Mouse (Mus musculus): ENCODE measurements around the gene Fam71b.
A peak's percentile ranks its signal among the peaks of the same experiment; 100 is the strongest.

Gene Fam71b

GRCm38 (mm10) chr11:46396167-46396859 lies at the start of gene Fam71b:
Gene Fam71b, plus strand, starts transcription at chr11:46396559.
- DNase-seq (ENCODE audit: low read depth) = peak; percentile 65

- peak; percentile 70 for DNase-seq (ENCODE audit: low read depth)
Measured at GRCm38 (mm10) chr11:46347756-46348155, 48.6 kb upstream of the Fam71b start.

GRCm38 (mm10) chr11:46348416-46348815 lies 47.9 kb upstream of the Fam71b start:
- DNase-seq (ENCODE audit: low read depth) = peak; percentile 70

GRCm38 (mm10) chr11:46349681-46350410 lies 46.5 kb upstream of the Fam71b start:
- no peak for DNase-seq (ENCODE audit: low read depth)

- no peak for DNase-seq (ENCODE audit: low read depth)
Measured at GRCm38 (mm10) chr11:46358369-46358768, 38.0 kb upstream of the Fam71b start.

- DNase-seq (ENCODE audit: low read depth) = no peak
Measured at GRCm38 (mm10) chr11:46360991-46361665, 35.2 kb upstream of the Fam71b start.

GRCm38 (mm10) chr11:46362061-46363022 lies 34.0 kb upstream of the Fam71b start:
- DNase-seq (ENCODE audit: low read depth) = peak; percentile 69

GRCm38 (mm10) chr11:46363864-46364263 lies 32.5 kb upstream of the Fam71b start:
- DNase-seq (ENCODE audit: low read depth) = no peak

- no peak for DNase-seq (ENCODE audit: low read depth)
Measured at GRCm38 (mm10) chr11:46365744-46366143, 30.6 kb upstream of the Fam71b start.

GRCm38 (mm10) chr11:46366357-46366756 lies 30.0 kb upstream of the Fam71b start:
- no peak for DNase-seq (ENCODE audit: low read depth)

GRCm38 (mm10) chr11:46370457-46370856 lies 25.9 kb upstream of the Fam71b start:
- DNase-seq (ENCODE audit: low read depth) = peak; percentile 50

- no peak for DNase-seq (ENCODE audit: low read depth)
Measured at GRCm38 (mm10) chr11:46371250-46371649, 25.1 kb upstream of the Fam71b start.

- DNase-seq (ENCODE audit: low read depth) = peak; percentile 86
Measured at GRCm38 (mm10) chr11:46372331-46372953, 23.9 kb upstream of the Fam71b start.

- DNase-seq (ENCODE audit: low read depth) = peak; percentile 86
Measured at GRCm38 (mm10) chr11:46373071-46374030, 23.0 kb upstream of the Fam71b start.

- DNase-seq (ENCODE audit: low read depth) = peak; percentile 74
Measured at GRCm38 (mm10) chr11:46375015-46375414, 21.3 kb upstream of the Fam71b start.

- DNase-seq (ENCODE audit: low read depth) = peak; percentile 78
Measured at GRCm38 (mm10) chr11:46377316-46377715, 19.0 kb upstream of the Fam71b start.

GRCm38 (mm10) chr11:46377819-46378782 lies 18.3 kb upstream of the Fam71b start:
- DNase-seq (ENCODE audit: low read depth) = peak; percentile 36

- DNase-seq (ENCODE audit: low read depth) = peak; percentile 52
Measured at GRCm38 (mm10) chr11:46380097-46380675, 16.2 kb upstream of the Fam71b start.

All from induced T-regulatory cell, adult 2 months (primary cell).